Mouse (Mus musculus) liver, embryonic 14.5 days (tissue): Measurements from ENCODE around the gene Stra8. TPM values are rescaled to one million over a fixed set of nuclear protein-coding genes. Genes with fewer than 3 reads are reported as not detected.

Experiments used
- ATAC-seq: fragments of 200-750 bp; cut with Nextera tagmentation; 2 replicates; pipeline ENCODE4 v1.8.0; 2017; ENCODE audit warnings: moderate number of reproducible peaks, mild to moderate bottlenecking, moderate library complexity; ENCODE audit not compliant: insufficient read depth
- DNase-seq, 3 experiments: peaks; one replicate each; pipeline ENCODE4 v3.0.0-alpha.2; 2012 to 2013; ENCODE audit warnings: low read depth in 3 of 3, low spot score in 3 of 3
- H3K27ac ChIP-seq: fragments of 300-500 bp; sonication (generic); 2 replicates; pipeline ENCODE4 v1.5.1; 2014; ENCODE audit warnings: moderate library complexity, mild to moderate bottlenecking, control low read depth, inconsistent platforms
- H3K27me3 ChIP-seq: fragments of 300-500 bp; sonication (generic); 2 replicates; pipeline ENCODE4 v1.6.1; 2014; ENCODE audit warnings: mild to moderate bottlenecking, low read length, moderate library complexity; ENCODE audit not compliant: control insufficient read depth, insufficient read depth
- H3K36me3 ChIP-seq: fragments of 300-500 bp; sonication (generic); replicated peaks from 2 replicates; pipeline ENCODE4 v1.6.1; 2014; ENCODE audit warnings: low read depth; ENCODE audit not compliant: control insufficient read depth, insufficient read depth
- H3K4me1 ChIP-seq, 2 experiments: fragments of 200-500 bp in 1 of 2; fragments of 300-500 bp in 1 of 2; sonication (generic) in 1 of 2; replicated peaks; 2 replicates each; pipeline ENCODE4 v1.6.1; 2012 to 2014; ENCODE audit warnings: antibody characterized with exemption in 1 of 2, inconsistent platforms in 1 of 2, low read length in 1 of 2; ENCODE audit not compliant: control insufficient read depth in 2 of 2, insufficient read depth in 2 of 2
- H3K4me2 ChIP-seq: fragments of 300-500 bp; sonication (generic); 2 replicates; pipeline ENCODE4 v1.6.1; 2014; ENCODE audit warnings: low read depth, mild to moderate bottlenecking, control low read depth, moderate library complexity
- H3K4me3 ChIP-seq, 2 experiments: fragments of 200-500 bp in 1 of 2; fragments of 300-500 bp in 1 of 2; sonication (generic) in 1 of 2; 2 replicates each; pipeline ENCODE4 v1.5.1; 2012 to 2014; ENCODE audit warnings: low read depth in 2 of 2, low read length in 2 of 2, mild to moderate bottlenecking in 2 of 2, control low read depth in 1 of 2, inconsistent platforms in 1 of 2, moderate library complexity in 1 of 2; ENCODE audit not compliant: insufficient read depth in 1 of 2
- H3K9ac ChIP-seq: fragments of 300-500 bp; sonication (generic); replicated peaks from 2 replicates; pipeline ENCODE4 v1.6.1; 2014; ENCODE audit warnings: mild to moderate bottlenecking, control low read depth, moderate library complexity
- H3K9me3 ChIP-seq: fragments of 300-500 bp; sonication (generic); 2 replicates; pipeline ENCODE4 v1.6.1; 2016; ENCODE audit warnings: low read length, mixed read lengths; ENCODE audit not compliant: control insufficient read depth
- CTCF ChIP-seq: IDR thresholded peaks from 2 replicates; pipeline ENCODE4 v1.5.1; 2016; ENCODE audit warnings: antibody characterized with exemption, low read depth, control low read depth
- EP300 ChIP-seq: IDR thresholded peaks from 2 replicates; pipeline ENCODE4 v1.6.1; 2016; ENCODE audit warnings: antibody characterized with exemption, low read depth
- WGBS: fragments of 180-500 bp; shearing (Covaris S2); extraction: QIAGEN DNeasy Blood & Tissue Kit; methylation state at CpG from one replicate; pipeline ENCODE4 v1.1.7; 2014; ENCODE audit not compliant: insufficient replicate concordance; 5-methylcytosine and 5-hydroxymethylcytosine counted together
- polyA plus RNA-seq, 2 experiments: library from polyadenylated mRNA; depleted of rRNA in 1 of 2; stranded (reverse) in 1 of 2; unstranded in 1 of 2; fragments of >200 nt; fragmentation: Nextera tagmentation in 1 of 2; extraction: Ambion mirVana in 1 of 2; gene quantifications; 2 replicates each; pipeline versions ENCODE4 v1.2.1 to v1.2.3; 2012 to 2014

Stra8 gene
- polyA plus RNA-seq, 2 experiments: not detected

DNA sequence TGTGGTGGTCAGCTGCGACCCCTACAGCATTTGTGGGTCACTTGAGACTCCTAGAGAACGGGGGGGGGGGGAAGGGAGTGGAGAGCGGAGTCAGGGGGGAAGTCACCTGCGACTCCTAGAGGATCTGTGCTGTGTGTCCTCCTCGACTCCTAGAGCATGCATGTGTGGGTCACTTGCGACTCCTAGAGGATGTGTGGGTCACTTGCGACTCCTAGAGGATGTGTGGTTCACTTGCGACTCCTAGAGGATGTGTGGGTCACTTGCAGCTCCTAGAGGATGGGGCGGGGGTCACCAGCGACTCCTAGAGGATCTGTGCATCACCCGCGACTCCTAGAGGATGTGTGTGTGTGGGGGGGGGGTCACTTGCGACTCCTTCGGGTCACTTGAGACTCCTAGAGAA, 2.0 kb downstream of the Stra8 start:
- WGBS: 45% methylated on average over 14 of the region's 14 CpGs
- H3K4me3 ChIP-seq: no peak overlapping the region
- no peaks in the 10 kb centered on the region for H3K27me3 ChIP-seq
- TF ChIP-seq CTCF (peak; percentile 97), EP300 (no peak)
- ATAC-seq (peak; percentile 57), DNase-seq (peak; percentile 44 to 57 (median 51))
- no peak overlapping the region for H3K4me2 ChIP-seq
- peaks cover 0 to 6% of the 10 kb centered on the region in 2 experiments; a peak in 2 of 4 replicates for H3K4me1 ChIP-seq
- no peaks in the 10 kb centered on the region for H3K9me3 ChIP-seq
- no peak overlapping the region for H3K9ac ChIP-seq
- no peak overlapping the region for H3K27ac ChIP-seq
- H3K36me3 ChIP-seq: no peaks in the 10 kb centered on the region

GRCm38 (mm10) chr6:34927156-34927555, 7.2 kb downstream of the Stra8 start:
- H3K4me2 ChIP-seq: no peak overlapping the region
- 36% methylated on average over 4 of the region's 4 CpGs for WGBS
- no peak overlapping the region for H3K4me3 ChIP-seq
- 0 out of 2 replicates have a peak, but pooled peaks have one; percentile 28 for ATAC-seq
- no peaks in the 10 kb centered on the region for H3K36me3 ChIP-seq
- H3K4me1 ChIP-seq: no peaks in the 10 kb centered on the region
- no peak overlapping the region for H3K27ac ChIP-seq
- TF ChIP-seq CTCF (peak; percentile 96), EP300 (no peak)
- no peak overlapping the region for H3K9ac ChIP-seq
- no peaks in the 10 kb centered on the region for H3K27me3 ChIP-seq
- no peak for DNase-seq
- H3K9me3 ChIP-seq: no peaks in the 10 kb centered on the region

DNA sequence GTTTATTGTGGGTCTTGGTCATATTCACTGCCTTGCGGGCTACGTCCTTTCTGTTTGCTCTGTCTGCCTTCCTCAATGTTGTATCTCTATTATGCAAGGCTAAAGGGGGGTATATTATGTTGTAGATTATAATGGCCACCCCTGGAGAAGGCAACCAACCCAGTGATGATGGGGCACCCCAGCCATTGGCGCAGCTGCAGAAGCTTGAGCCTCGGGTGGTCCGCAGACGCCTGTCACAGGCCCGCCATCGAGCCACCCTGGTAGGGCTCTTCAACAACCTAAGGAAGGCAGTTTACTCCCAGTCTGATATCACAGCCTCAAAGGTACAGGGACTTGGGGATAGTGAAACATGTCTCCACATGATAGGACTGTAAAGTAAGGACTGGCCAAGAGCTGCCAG, 7.6 kb downstream of the Stra8 start:
- DNase-seq (no peak), ATAC-seq (no peak)
- H3K27me3 ChIP-seq: no peaks in the 10 kb centered on the region
- TF ChIP-seq EP300 (no peak), CTCF (no peak)
- no peak overlapping the region for H3K4me3 ChIP-seq
- H3K36me3 ChIP-seq: no peaks in the 10 kb centered on the region
- H3K4me1 ChIP-seq: no peaks in the 10 kb centered on the region
- H3K9me3 ChIP-seq: no peaks in the 10 kb centered on the region
- WGBS: 81% methylated on average over 8 of the region's 8 CpGs
- H3K27ac ChIP-seq: no peak overlapping the region
- no peak overlapping the region for H3K4me2 ChIP-seq
- H3K9ac ChIP-seq: no peak overlapping the region

- DNase-seq: no peak
- H3K27ac ChIP-seq: no peak overlapping the region
- no peak for ATAC-seq
- H3K9ac ChIP-seq: no peak overlapping the region
- no peaks in the 10 kb centered on the region for H3K9me3 ChIP-seq
- no peaks in the 10 kb centered on the region for H3K4me1 ChIP-seq
- no peaks in the 10 kb centered on the region for H3K36me3 ChIP-seq
- no peaks in the 10 kb centered on the region for H3K27me3 ChIP-seq
- TF ChIP-seq CTCF (no peak), EP300 (no peak)
- H3K4me2 ChIP-seq: no peak overlapping the region
- H3K4me3 ChIP-seq: no peak overlapping the region
- WGBS: 33% methylated on average over 1 of the region's 1 CpGs
Observed at GRCm38 (mm10) chr6:34932633-34933032, 12.7 kb downstream of the Stra8 start.

DNA sequence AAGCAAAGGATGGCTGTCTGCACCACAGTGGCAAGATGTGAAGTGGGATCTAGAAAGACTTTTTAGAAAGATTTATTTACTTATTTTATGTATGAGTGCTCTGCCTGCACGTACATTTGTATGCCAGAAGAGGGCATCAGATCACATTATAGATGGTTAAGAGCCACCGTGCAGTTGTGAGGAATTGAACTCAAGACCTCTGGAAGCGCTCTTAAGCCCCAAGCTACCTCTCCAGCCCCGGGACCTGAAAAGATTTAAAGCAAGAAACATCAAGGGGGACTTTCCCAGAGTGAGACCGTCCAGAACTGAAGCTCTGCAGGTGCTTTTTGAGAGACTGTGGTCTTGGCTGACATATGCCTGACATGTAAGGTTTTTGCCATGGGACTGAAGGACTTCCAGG, 16.8 kb downstream of the Stra8 start:
- DNase-seq: no peak
- Histone ChIP-seq H3K27ac (no peak overlapping the region), H3K4me2 (no peak overlapping the region), H3K27me3 (no peaks in the 10 kb centered on the region), H3K36me3 (no peaks in the 10 kb centered on the region), H3K4me3 (no peak overlapping the region), H3K4me1 (peaks cover 0 to 9% of the 10 kb centered on the region in 2 experiments; a peak in 2 of 4 replicates), H3K9ac (no peak overlapping the region), H3K9me3 (no peaks in the 10 kb centered on the region)
- WGBS: 45% methylated on average over 5 of the region's 5 CpGs
- TF ChIP-seq EP300: no peak
- TF ChIP-seq CTCF: no peak; the same call in 1 of the 2 replicates
- ATAC-seq: no peak
